Mouse (Mus musculus): ENCODE measurements around the gene Usp6nl. TPM values are rescaled to one million over a fixed set of nuclear protein-coding genes. Genes with fewer than 3 reads are reported as not detected.

The Usp6nl gene
- total RNA-seq, 2 experiments from 2014 or later, result 6.2 to 6.6 TPM

DNA sequence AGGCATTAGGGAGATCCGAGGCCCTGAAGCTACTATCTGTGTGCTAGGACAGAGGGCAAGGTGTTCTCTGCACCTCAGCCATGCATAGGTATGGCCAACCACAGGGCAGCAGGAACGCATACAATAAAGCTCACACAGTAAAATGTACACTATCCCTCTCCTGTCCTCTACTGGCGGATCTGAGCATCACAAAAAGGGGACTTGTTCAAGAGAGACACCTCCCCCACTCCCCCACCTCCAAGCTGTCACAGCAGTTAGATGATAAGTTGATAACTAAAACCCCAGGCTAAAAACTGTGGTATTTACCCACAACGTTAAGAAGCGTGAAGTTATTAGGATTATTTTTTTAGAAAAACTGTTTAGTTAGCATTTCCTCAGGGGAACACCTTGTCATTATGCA lies 151.4 kb downstream of the Usp6nl start:
- DNase-seq, result no peak

DNA sequence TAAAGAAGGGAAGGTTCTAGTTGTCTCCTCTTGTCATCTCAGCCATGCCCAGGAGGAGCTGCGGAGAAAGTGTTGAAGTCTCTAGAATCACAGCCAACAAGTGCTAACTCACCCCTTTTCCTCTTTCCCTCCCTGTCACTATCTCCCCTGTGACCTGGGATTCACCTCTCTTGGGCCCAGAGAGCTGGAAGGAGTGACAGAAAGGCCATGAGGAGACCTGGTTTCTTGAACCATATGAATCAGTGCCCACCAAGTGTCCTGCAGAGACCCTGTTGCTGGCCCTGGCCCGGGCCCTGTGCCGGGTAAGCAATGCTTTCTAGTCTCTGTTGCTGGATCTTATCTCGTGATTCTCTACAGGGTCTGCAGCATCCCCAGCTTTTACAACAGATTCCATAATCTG lies 155.4 kb downstream of the Usp6nl start:
- DNase-seq, result peak in 1 of 2 experiments; percentile 17

- DNase-seq, result peak; percentile 71 to 85
Observed at GRCm38 (mm10) chr2:6478361-6478965, 156.0 kb downstream of the Usp6nl start.

DNA sequence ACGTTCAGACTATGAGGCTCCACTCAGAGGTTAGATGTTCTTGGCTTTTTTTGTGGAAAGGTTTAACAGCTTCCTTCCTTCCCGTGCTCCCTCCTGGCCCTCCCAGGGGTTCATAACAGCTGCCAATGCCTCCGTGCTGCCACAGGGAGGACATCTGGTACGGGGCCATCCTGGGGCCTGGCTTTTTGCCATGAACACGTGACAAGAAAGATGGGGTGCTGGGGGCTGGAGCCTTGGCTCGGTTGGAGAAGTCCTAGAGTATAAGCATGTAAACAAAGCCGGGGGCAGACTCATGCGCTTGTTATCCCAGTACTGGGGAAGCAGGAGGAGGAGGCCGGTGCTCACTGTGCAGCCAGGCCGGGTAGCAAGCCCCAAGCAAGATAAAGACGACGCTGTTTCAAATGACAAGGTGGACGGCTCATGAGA lies 156.5 kb downstream of the Usp6nl start:
- DNase-seq, result peak; percentile 87 to 92

DNA sequence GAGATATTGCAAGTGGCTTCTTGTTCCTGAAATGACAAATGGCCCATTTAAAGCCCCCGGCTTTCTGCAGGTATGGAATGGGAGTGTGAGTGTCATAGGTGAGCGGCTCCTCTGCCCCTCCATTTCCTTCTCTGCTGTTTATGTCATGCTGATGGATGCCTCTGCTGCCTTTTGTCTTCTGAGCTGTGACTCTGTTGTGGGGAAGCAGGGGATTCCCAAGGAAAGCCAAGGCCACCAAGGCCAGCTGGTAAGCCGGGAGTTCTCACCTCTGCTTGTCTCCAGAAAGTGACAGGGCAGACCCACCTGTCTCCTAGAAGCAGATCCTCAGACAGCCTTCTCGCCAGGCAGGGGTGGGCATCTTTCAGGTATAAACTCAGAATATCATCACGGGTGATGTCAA lies 157.2 kb downstream of the Usp6nl start:
- DNase-seq, result no peak

- DNase-seq, result no peak
Observed at GRCm38 (mm10) chr2:6481966-6482365, 159.5 kb downstream of the Usp6nl start.

DNA sequence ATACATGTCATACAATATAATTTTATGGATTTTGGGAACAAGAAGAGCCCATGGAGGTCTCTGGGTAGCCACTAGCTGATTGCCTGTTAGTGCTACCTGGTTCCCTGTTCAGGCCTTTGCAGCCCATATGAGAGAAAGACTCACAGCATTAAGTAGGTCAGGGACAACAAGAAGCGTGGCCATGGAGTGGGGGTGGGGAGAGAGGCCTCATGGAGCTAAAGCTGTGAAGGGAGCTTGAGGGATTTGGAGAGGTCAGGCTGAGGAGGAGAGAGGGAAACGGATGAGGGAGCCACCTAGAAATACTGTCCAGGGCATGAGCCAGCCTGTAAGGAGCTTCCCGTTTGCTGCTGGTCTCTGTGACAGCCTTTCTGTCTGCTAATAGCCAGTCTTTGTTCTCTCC lies 159.9 kb downstream of the Usp6nl start:
- no peak for DNase-seq

- DNase-seq, result peak; percentile 79 to 80
Observed at GRCm38 (mm10) chr2:6483081-6483992, 160.9 kb downstream of the Usp6nl start.

DNA sequence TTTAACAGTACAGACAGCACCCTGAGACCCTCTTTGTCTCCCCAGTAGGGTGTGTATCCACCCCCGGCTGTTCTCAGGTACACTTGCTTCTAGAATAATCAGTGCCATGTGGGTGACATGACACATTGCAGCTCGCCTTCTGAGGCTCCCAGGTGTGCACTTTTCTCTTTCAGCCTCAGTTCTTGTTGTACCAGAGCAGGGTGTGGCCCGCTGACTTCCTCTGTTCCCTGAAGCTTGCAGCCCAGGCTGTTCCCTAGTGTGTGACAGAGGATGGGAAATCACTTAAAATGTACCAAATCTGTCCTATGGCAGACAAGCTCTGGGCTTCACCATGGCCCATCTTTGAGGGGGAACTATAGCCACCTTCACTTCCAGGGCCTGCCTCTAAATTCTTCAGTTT lies 161.7 kb downstream of the Usp6nl start:
- peak; percentile 18 to 59 for DNase-seq

DNA sequence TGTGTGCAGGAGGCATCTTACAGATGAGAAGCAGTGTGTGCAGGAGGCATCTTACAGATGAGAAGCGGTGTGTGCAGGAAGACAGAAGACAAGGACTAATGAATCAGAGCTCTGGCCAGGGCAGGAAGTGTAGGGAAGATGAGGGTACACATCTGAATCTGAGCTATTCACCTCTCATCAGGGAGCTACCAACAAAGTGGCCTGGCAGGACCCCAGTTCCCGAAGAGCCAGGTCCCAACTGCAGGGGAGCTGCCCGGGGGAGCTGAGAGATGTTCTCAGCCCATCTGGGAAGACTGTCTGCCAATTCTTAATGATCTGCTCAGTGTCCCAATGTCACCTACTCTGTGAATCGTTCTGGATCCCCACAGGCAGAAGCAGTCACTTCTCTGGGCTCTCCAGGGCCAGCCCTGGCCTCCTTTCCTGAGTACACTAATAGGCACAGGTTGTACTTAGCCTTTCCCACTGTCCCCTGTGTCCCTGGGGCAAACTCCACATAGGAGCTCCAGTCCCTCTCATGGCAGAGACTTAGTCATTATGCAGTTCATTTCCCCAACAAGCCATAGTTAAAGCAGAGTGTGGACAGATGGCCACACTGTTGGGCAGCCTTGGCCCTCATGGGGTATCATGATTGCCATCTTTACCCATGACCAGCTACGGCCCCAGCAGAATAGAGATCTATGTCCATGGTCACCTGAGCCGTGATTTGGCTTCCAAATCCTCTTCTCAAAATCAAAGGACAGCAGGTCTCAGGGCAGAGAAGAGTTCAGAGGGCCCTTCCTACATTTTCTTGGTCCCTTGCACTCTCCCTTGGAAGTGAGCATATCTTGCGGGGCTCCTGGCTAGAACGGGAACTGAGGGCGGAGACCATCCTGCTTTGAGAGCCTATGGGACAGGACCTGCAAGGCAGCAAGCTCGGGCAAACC lies 165.4 kb downstream of the Usp6nl start:
- DNase-seq, result no peak

DNA sequence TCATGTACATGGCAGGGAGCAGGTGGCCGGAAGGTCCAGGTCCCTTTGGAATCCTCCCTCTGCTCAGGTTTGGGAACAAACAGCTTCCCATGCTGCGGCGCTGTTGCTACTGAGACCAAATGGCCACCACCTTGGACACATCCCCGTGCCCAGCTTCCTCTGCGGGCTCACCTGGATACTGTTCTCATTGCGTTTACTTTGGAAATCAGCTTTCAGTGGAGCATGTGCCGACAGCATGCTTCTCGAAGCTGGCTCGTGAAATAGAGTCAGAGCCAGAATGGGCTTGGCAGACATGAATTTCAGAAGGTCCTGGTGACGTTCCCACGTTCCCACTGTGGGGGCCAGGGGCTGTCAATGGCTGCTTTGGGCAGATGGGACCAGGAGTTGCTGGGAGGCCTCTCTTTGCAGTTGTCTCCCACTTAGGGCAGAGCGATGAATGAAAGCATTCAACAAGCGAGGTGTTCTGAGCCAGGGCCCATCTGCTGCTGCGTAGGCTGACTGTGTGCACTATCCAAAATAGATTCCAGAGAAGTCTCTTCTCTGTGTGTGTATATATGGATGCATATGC lies 166.1 kb downstream of the Usp6nl start:
- DNase-seq, result no peak

GRCm38 (mm10) chr2:6490076-6490475 lies 167.6 kb downstream of the Usp6nl start:
- no peak for DNase-seq

- no peak for DNase-seq
Observed at GRCm38 (mm10) chr2:6490870-6491269, 168.4 kb downstream of the Usp6nl start.

- no peak for DNase-seq
Observed at GRCm38 (mm10) chr2:6493886-6494285, 171.4 kb downstream of the Usp6nl start.

Other genes with a start within 250 kb of the Usp6nl start
- gene Proser2, start 192.5 kb upstream of the Usp6nl start, total RNA-seq (2021), result 10 to 100 TPM; 20.2 to 24.3 TPM
- gene Echdc3, start 109.6 kb upstream of the Usp6nl start, total RNA-seq (2021), result 10 to 100 TPM; 30.8 to 32.2 TPM